In genomic region chr13:32680121-32680551, GRCm38 (mm10) we compare ENCODE assay signal across 16 mouse cellular contexts.
DNase-seq lines count a peak whose midpoint lies in the region; ATAC-seq lines count a peak whose summit lies in the region.
"Had no signal": no experiment of that assay in that cellular context is flagged by ENCODE, and none has a peak within 500 bp of the region (broad histone marks: within the 10 kb centered on the region; RNA-seq: fewer than 3 reads in every experiment).

No protein-coding gene starts in this region.

- H3K27me3 ChIP-seq in heart, embryonic 11.5 days (ENCODE audit: control insufficient read depth, insufficient read depth, low read length) = no peaks in the 10 kb centered on the region
- H3K27me3 ChIP-seq: hindbrain, embryonic 15.5 days; neural tube, embryonic 12.5 days had no signal

- no peak overlapping the region for H3K9ac ChIP-seq in heart, embryonic 11.5 days (ENCODE audit: low read depth, low read length)
- H3K9ac ChIP-seq: hindbrain, embryonic 15.5 days; lung, embryonic 14.5 days; neural tube, embryonic 12.5 days had no signal

- H3K27ac ChIP-seq in heart, embryonic 11.5 days (ENCODE audit: low read depth, low read length) = no peak overlapping the region
- H3K27ac ChIP-seq: hindbrain, embryonic 15.5 days; neural tube, embryonic 12.5 days had no signal

- H3K4me1 ChIP-seq in heart, embryonic 11.5 days (ENCODE audit: control insufficient read depth, insufficient read depth, low read length) = no peaks in the 10 kb centered on the region
- H3K4me1 ChIP-seq: neural tube, embryonic 12.5 days had no signal

- no peak overlapping the region for H3K4me3 ChIP-seq in heart, embryonic 11.5 days (ENCODE audit: low read depth, low read length)
- H3K4me3 ChIP-seq: hindbrain, embryonic 15.5 days; neural tube, embryonic 12.5 days had no signal

- peak; percentile 97 for DNase-seq in heart, adult 11 months
- peak; percentile 12 for DNase-seq in NIH3T3 (ENCODE audit: low read depth)
- DNase-seq in heart, adult 9 months (ENCODE audit: low spot score in 2 of 2) = peak; percentile 56 to 71
- peak; percentile 44 for DNase-seq in induced T-regulatory cell, adult 2 months (ENCODE audit: low read depth)
- DNase-seq in kidney, adult 8-10 months = no peak
- no peak for DNase-seq in spleen, postnatal 10 days (ENCODE audit: low spot score in 2 of 2)
- DNase-seq: cerebellum, adult 2 months; gastrocnemius, postnatal 25 days; kidney, adult 11 months; kidney, postnatal 36 days; liver; lung, embryonic 14.5 days had no signal

- 55% methylated on average over 12 of the region's 12 CpGs for WGBS in heart, embryonic 11.5 days (ENCODE audit: insufficient replicate concordance)

- no peaks in the 10 kb centered on the region for H3K9me3 ChIP-seq in heart, embryonic 11.5 days (replicated peaks; ENCODE audit: control insufficient read depth, low read length)
- H3K9me3 ChIP-seq: hindbrain, embryonic 15.5 days; neural tube, embryonic 12.5 days had no signal

- H3K4me2 ChIP-seq in heart, embryonic 11.5 days = no peak overlapping the region
- H3K4me2 ChIP-seq: neural tube, embryonic 12.5 days had no signal

- no peak for ATAC-seq in heart, embryonic 11.5 days (replicated peaks; ENCODE audit: insufficient number of reproducible peaks, low FRiP score, low TSS enrichment)
- no peak for ATAC-seq in erythroblast, adult 5-6 weeks (replicated peaks; ENCODE audit: low FRiP score, poor library complexity, severe bottlenecking)

- H3K36me3 ChIP-seq in heart, embryonic 11.5 days (ENCODE audit: control insufficient read depth, insufficient read depth, low read length) = no peaks in the 10 kb centered on the region
- H3K36me3 ChIP-seq: hindbrain, embryonic 15.5 days; neural tube, embryonic 12.5 days had no signal

Comparison
In these comparisons a context has a peak if more than half of its experiments do, and no peak if none do; other contexts are left out.
1. DNase-seq: peak in heart, adult 11 months (single experiment), NIH3T3 (single experiment), heart, adult 9 months (2 of 2) and induced T-regulatory cell, adult 2 months (single experiment); none in kidney, adult 8-10 months (0 of 2) and spleen, postnatal 10 days (0 of 2).